Mouse (Mus musculus) thymus, adult 2 months (tissue): ENCODE measurements around the gene Brd3.

Source experiments
- CTCF ChIP-seq: fragments of 200-500 bp; IDR thresholded peaks from 2 replicates; pipeline ENCODE4 v1.5.1; 2012; ENCODE audit warnings: mild to moderate bottlenecking, control low read depth, low read length, moderate library complexity, borderline replicate concordance; ENCODE audit not compliant: control insufficient read depth, poor library complexity, insufficient read depth; ENCODE audit errors: extremely low read depth
- POLR2A ChIP-seq: fragments of 200-500 bp; IDR thresholded peaks from 2 replicates; pipeline ENCODE4 v1.6.1; 2012; ENCODE audit warnings: mild to moderate bottlenecking, low read length, control low read depth, moderate library complexity; ENCODE audit not compliant: control insufficient read depth, poor library complexity, insufficient read depth; ENCODE audit errors: extremely low read depth

- TF ChIP-seq CTCF (no peak), POLR2A (no peak)
These were observed 38.0 kb downstream of the Brd3 start for GRCm38 (mm10) chr2:27469292-27469990.
